23 mouse cellular contexts compared by ENCODE assay signal in genomic region chr1:159932598-159932997, GRCm38 (mm10).
DNase-seq lines count a peak whose midpoint lies in the region; ATAC-seq and TF ChIP-seq lines count a peak whose summit lies in the region.
"Had no signal": no experiment of that assay in that cellular context is flagged by ENCODE, and none has a peak within 500 bp of the region (broad histone marks: within the 10 kb centered on the region; RNA-seq: fewer than 3 reads in every experiment).

No protein-coding gene starts in this region.

- H3K4me3 ChIP-seq in midbrain, embryonic 16.5 days (ENCODE audit: low read depth, low read length): no peak overlapping the region
- no peak overlapping the region for H3K4me3 ChIP-seq in midbrain, embryonic 11.5 days (ENCODE audit: low read depth, low read length)
- H3K4me3 ChIP-seq in liver, postnatal 0 days (ENCODE audit: low read depth, low read length): no peak overlapping the region
- H3K4me3 ChIP-seq: embryonic facial prominence, embryonic 15.5 days; erythroblast, embryonic 14.5 days; forebrain, embryonic 10.5 days; gastrocnemius, adult 2 months; heart, adult 2 months; hindbrain, embryonic 12.5 days had no signal

- H3K9ac ChIP-seq in midbrain, embryonic 16.5 days (ENCODE audit: low read depth, low read length): no peak overlapping the region
- H3K9ac ChIP-seq in midbrain, embryonic 11.5 days (ENCODE audit: low read length): no peak overlapping the region
- H3K9ac ChIP-seq in liver, postnatal 0 days (replicated peaks): no peak overlapping the region
- H3K9ac ChIP-seq: embryonic facial prominence, embryonic 15.5 days; hindbrain, embryonic 12.5 days had no signal

- no peak overlapping the region for H3K4me2 ChIP-seq in midbrain, embryonic 16.5 days (ENCODE audit: low read length)
- H3K4me2 ChIP-seq in midbrain, embryonic 11.5 days: no peak overlapping the region
- no peak overlapping the region for H3K4me2 ChIP-seq in liver, postnatal 0 days (ENCODE audit: low read depth, low read length)
- H3K4me2 ChIP-seq: embryonic facial prominence, embryonic 15.5 days; heart, embryonic 11.5 days; hindbrain, embryonic 12.5 days had no signal

- WGBS in midbrain, embryonic 16.5 days: 42% methylated on average over 2 of the region's 2 CpGs
- WGBS in midbrain, embryonic 11.5 days: 53% methylated on average over 2 of the region's 2 CpGs
- 44% methylated on average over 2 of the region's 2 CpGs for WGBS in liver, postnatal 0 days (ENCODE audit: insufficient replicate concordance)

- no peak for TF ChIP-seq EP300 in liver, postnatal 0 days (IDR thresholded peaks at IDR 0.05; ENCODE audit: low read depth)

- no peaks in the 10 kb centered on the region for H3K9me3 ChIP-seq in midbrain, embryonic 16.5 days (replicated peaks; ENCODE audit: control insufficient read depth, low read length, poor library complexity, severe bottlenecking)
- H3K9me3 ChIP-seq in midbrain, embryonic 11.5 days (ENCODE audit: control insufficient read depth, low read length): no peaks in the 10 kb centered on the region
- no peaks in the 10 kb centered on the region for H3K9me3 ChIP-seq in liver, postnatal 0 days (ENCODE audit: low read length)
- H3K9me3 ChIP-seq: embryonic facial prominence, embryonic 15.5 days; forebrain, embryonic 10.5 days; hindbrain, embryonic 12.5 days had no signal

- H3K27ac ChIP-seq in midbrain, embryonic 16.5 days (ENCODE audit: low read length): no peak overlapping the region
- H3K27ac ChIP-seq in midbrain, embryonic 11.5 days (ENCODE audit: low read depth, low read length): no peak overlapping the region
- H3K27ac ChIP-seq in liver, postnatal 0 days (ENCODE audit: low read depth): no peak overlapping the region
- H3K27ac ChIP-seq: embryonic facial prominence, embryonic 15.5 days; forebrain, embryonic 10.5 days; gastrocnemius, adult 2 months; heart, adult 2 months; hindbrain, embryonic 12.5 days had no signal

- DNase-seq in heart, adult 18-20 months: peak; percentile 21 to 29
- no peak for DNase-seq in heart, postnatal 4 days
- no peak for DNase-seq in midbrain, embryonic 11.5 days (ENCODE audit: low spot score, missing footprints)
- DNase-seq in retina, postnatal 1 day: no peak
- DNase-seq in liver, postnatal 0 days: no peak
- DNase-seq: adrenal gland, postnatal 25 days; cerebellum, adult 2 months; embryo, embryonic 11 days; gastrocnemius, adult 2 months; gastrocnemius, postnatal 36 days; heart, adult 2 months had no signal

- 0 out of 2 replicates have a peak, but pooled peaks have one; percentile 39 for ATAC-seq in midbrain, embryonic 16.5 days
- ATAC-seq in midbrain, embryonic 11.5 days (ENCODE audit: low FRiP score): no peak
- ATAC-seq in granulocyte monocyte progenitor cell, adult 5-6 weeks (replicated peaks; ENCODE audit: poor library complexity, severe bottlenecking): peak; percentile 80
- peak; percentile 52; the same call in 1 of the 2 replicates for ATAC-seq in megakaryocyte-erythroid progenitor cell, adult 5-6 weeks (replicated peaks; ENCODE audit: low FRiP score, low TSS enrichment, poor library complexity, severe bottlenecking)
- no peak for ATAC-seq in liver, postnatal 0 days
- ATAC-seq: activated CD4-positive, CD25-positive, alpha-beta regulatory T cell, adult 4 months; forebrain, embryonic 14.5 days; hindbrain, embryonic 16.5 days; Patski had no signal

- H3K36me3 ChIP-seq in midbrain, embryonic 16.5 days (ENCODE audit: control insufficient read depth, insufficient read depth, low read length): no peaks in the 10 kb centered on the region
- H3K36me3 ChIP-seq in midbrain, embryonic 11.5 days (ENCODE audit: control insufficient read depth, insufficient read depth, low read length): no peaks in the 10 kb centered on the region
- no peaks in the 10 kb centered on the region for H3K36me3 ChIP-seq in liver, postnatal 0 days (replicated peaks; ENCODE audit: insufficient read depth, low read length)
- H3K36me3 ChIP-seq: embryonic facial prominence, embryonic 15.5 days; forebrain, embryonic 10.5 days; hindbrain, embryonic 12.5 days had no signal

- no peak for TF ChIP-seq CTCF in liver, postnatal 0 days (IDR thresholded peaks at IDR 0.05; ENCODE audit: low read depth)

- H3K4me1 ChIP-seq in midbrain, embryonic 16.5 days (ENCODE audit: control insufficient read depth, insufficient read depth, low read length): no peaks in the 10 kb centered on the region
- H3K4me1 ChIP-seq in midbrain, embryonic 11.5 days (ENCODE audit: control insufficient read depth, insufficient read depth, low read length): no peaks in the 10 kb centered on the region
- no peaks in the 10 kb centered on the region for H3K4me1 ChIP-seq in liver, postnatal 0 days (ENCODE audit: insufficient read depth)
- H3K4me1 ChIP-seq: embryonic facial prominence, embryonic 15.5 days; forebrain, embryonic 10.5 days; hindbrain, embryonic 12.5 days had no signal

- H3K27me3 ChIP-seq in midbrain, embryonic 16.5 days (ENCODE audit: control insufficient read depth, insufficient read depth, low read depth, low read length): no peaks in the 10 kb centered on the region
- no peaks in the 10 kb centered on the region for H3K27me3 ChIP-seq in midbrain, embryonic 11.5 days (ENCODE audit: control insufficient read depth, insufficient read depth, low read length)
- H3K27me3 ChIP-seq in liver, postnatal 0 days (ENCODE audit: insufficient read depth, low read length): no peaks in the 10 kb centered on the region
- H3K27me3 ChIP-seq: embryonic facial prominence, embryonic 15.5 days; hindbrain, embryonic 12.5 days; Patski had no signal

Comparison
In these comparisons a context has a peak if more than half of its experiments do, and no peak if none do; other contexts are left out.
1. DNase-seq: peak in heart, adult 18-20 months (2 of 2); none in heart, postnatal 4 days (single experiment), midbrain, embryonic 11.5 days (single experiment), retina, postnatal 1 day (single experiment) and liver, postnatal 0 days (single experiment).
2. ATAC-seq: peak in midbrain, embryonic 16.5 days (single experiment), granulocyte monocyte progenitor cell, adult 5-6 weeks (single experiment) and megakaryocyte-erythroid progenitor cell, adult 5-6 weeks (single experiment); none in midbrain, embryonic 11.5 days (single experiment) and liver, postnatal 0 days (single experiment).